Mouse (Mus musculus): ENCODE measurements around the gene Rpl9-ps6. TPM values are rescaled to one million over a fixed set of nuclear protein-coding genes. Genes with fewer than 3 reads are reported as not detected.

Gene Rpl9-ps6
- polyA plus RNA-seq (2015; fragmentation: Nextera tagmentation; extraction: Ambion mirVana), result 49.6 and 63.2 TPM in 2 replicates

GRCm38 (mm10) chr19:32466478-32466877, at the start of gene Rpl9-ps6:
TSS of gene Rpl9-ps6 (minus strand) at chr19:32466578.
- H3K9me3 ChIP-seq (replicated peaks), result no peaks in the 10 kb centered on the region
- H3K27ac ChIP-seq (replicated peaks), result no peak within 1 kb of the TSS
- no peak within 1 kb of the TSS for H3K4me2 ChIP-seq
- WGBS, result 77% methylated on average over 6 of the region's 6 CpGs
- no peaks in the 10 kb centered on the region for H3K27me3 ChIP-seq (replicated peaks)
- H3K36me3 ChIP-seq, result no peaks in the 10 kb centered on the region
- no peak within 1 kb of the TSS for H3K4me3 ChIP-seq (replicated peaks)
- no peak for ATAC-seq (ENCODE audit: low FRiP score)
- H3K4me1 ChIP-seq, result peaks cover 2% of the 10 kb centered on the region; the same call in 1 of the 2 replicates
- H3K9ac ChIP-seq (replicated peaks), result no peak within 1 kb of the TSS

- Histone ChIP-seq H3K9ac (replicated peaks) (no peak overlapping the region), H3K27ac (replicated peaks) (no peak overlapping the region), H3K4me2 (no peak overlapping the region), H3K4me1 (no peaks in the 10 kb centered on the region), H3K9me3 (replicated peaks) (no peaks in the 10 kb centered on the region), H3K27me3 (replicated peaks) (no peaks in the 10 kb centered on the region), H3K36me3 (peaks cover 65% of the 10 kb centered on the region), H3K4me3 (replicated peaks) (no peak overlapping the region)
- WGBS, result 37% methylated on average over 1 of the region's 1 CpGs
- no peak for ATAC-seq (ENCODE audit: low FRiP score)
These were observed 46.1 kb upstream of the Rpl9-ps6 start for GRCm38 (mm10) chr19:32512518-32512917.

GRCm38 (mm10) chr19:32510962-32511361, 44.6 kb upstream of the Rpl9-ps6 start:
- H3K4me2 ChIP-seq, result no peak overlapping the region
- H3K4me1 ChIP-seq, result no peaks in the 10 kb centered on the region
- no peak overlapping the region for H3K4me3 ChIP-seq (replicated peaks)
- no peak overlapping the region for H3K27ac ChIP-seq (replicated peaks)
- 96% methylated on average over 6 of the region's 6 CpGs for WGBS
- H3K9me3 ChIP-seq (replicated peaks), result no peaks in the 10 kb centered on the region
- peaks cover 58% of the 10 kb centered on the region for H3K36me3 ChIP-seq
- no peak for ATAC-seq (ENCODE audit: low FRiP score)
- no peak overlapping the region for H3K9ac ChIP-seq (replicated peaks)
- no peaks in the 10 kb centered on the region for H3K27me3 ChIP-seq (replicated peaks)

- H3K9me3 ChIP-seq (replicated peaks), result no peaks in the 10 kb centered on the region
- WGBS, result 90% methylated on average over 3 of the region's 3 CpGs
- no peak for ATAC-seq (ENCODE audit: low FRiP score)
- H3K9ac ChIP-seq (replicated peaks), result no peak overlapping the region
- no peak overlapping the region for H3K27ac ChIP-seq (replicated peaks)
- H3K4me2 ChIP-seq, result no peak overlapping the region
- no peaks in the 10 kb centered on the region for H3K4me1 ChIP-seq
- no peaks in the 10 kb centered on the region for H3K27me3 ChIP-seq (replicated peaks)
- H3K4me3 ChIP-seq (replicated peaks), result no peak overlapping the region
- H3K36me3 ChIP-seq, result peaks cover 52% of the 10 kb centered on the region
These were observed 43.9 kb upstream of the Rpl9-ps6 start for GRCm38 (mm10) chr19:32510267-32510666.

- H3K4me2 ChIP-seq, result no peak overlapping the region
- WGBS, result 93% methylated on average over 9 of the region's 9 CpGs
These were observed 41.1 kb upstream of the Rpl9-ps6 start for GRCm38 (mm10) chr19:32507526-32507925.

GRCm38 (mm10) chr19:32507100-32507499, 40.7 kb upstream of the Rpl9-ps6 start:
- 89% methylated on average over 6 of the region's 6 CpGs for WGBS
- no peak overlapping the region for H3K4me2 ChIP-seq
- no peaks in the 10 kb centered on the region for H3K9me3 ChIP-seq (replicated peaks)
- no peak overlapping the region for H3K9ac ChIP-seq (replicated peaks)
- peaks cover 25% of the 10 kb centered on the region for H3K36me3 ChIP-seq
- no peak overlapping the region for H3K27ac ChIP-seq (replicated peaks)
- no peaks in the 10 kb centered on the region for H3K4me1 ChIP-seq
- H3K4me3 ChIP-seq (replicated peaks), result no peak overlapping the region
- H3K27me3 ChIP-seq (replicated peaks), result no peaks in the 10 kb centered on the region
- ATAC-seq (ENCODE audit: low FRiP score), result no peak

More at GRCm38 (mm10) chr19:32507526-32507925, 41.1 kb upstream of the Rpl9-ps6 start:
- Histone ChIP-seq H3K36me3 (peaks cover 28% of the 10 kb centered on the region), H3K27ac (replicated peaks) (no peak overlapping the region), H3K9me3 (replicated peaks) (no peaks in the 10 kb centered on the region), H3K4me1 (no peaks in the 10 kb centered on the region), H3K9ac (replicated peaks) (no peak overlapping the region), H3K27me3 (replicated peaks) (no peaks in the 10 kb centered on the region), H3K4me3 (replicated peaks) (no peak overlapping the region)
- ATAC-seq (ENCODE audit: low FRiP score), result no peak; the same call in 1 of the 2 replicates

- WGBS, result 95% methylated on average over 5 of the region's 5 CpGs
- Histone ChIP-seq H3K9me3 (replicated peaks) (no peaks in the 10 kb centered on the region), H3K27me3 (replicated peaks) (no peaks in the 10 kb centered on the region), H3K4me2 (no peak overlapping the region), H3K27ac (replicated peaks) (no peak overlapping the region), H3K4me3 (replicated peaks) (no peak overlapping the region), H3K4me1 (no peaks in the 10 kb centered on the region), H3K36me3 (peaks cover 22% of the 10 kb centered on the region), H3K9ac (replicated peaks) (no peak overlapping the region)
- ATAC-seq (ENCODE audit: low FRiP score), result no peak
These were observed 40.1 kb upstream of the Rpl9-ps6 start for GRCm38 (mm10) chr19:32506514-32506913.

- peaks cover 19% of the 10 kb centered on the region for H3K36me3 ChIP-seq
- H3K4me2 ChIP-seq, result no peak overlapping the region
- H3K9me3 ChIP-seq (replicated peaks), result no peaks in the 10 kb centered on the region
- H3K9ac ChIP-seq (replicated peaks), result no peak overlapping the region
- no peak overlapping the region for H3K27ac ChIP-seq (replicated peaks)
- WGBS, result 90% methylated on average over 8 of the region's 8 CpGs
- no peaks in the 10 kb centered on the region for H3K4me1 ChIP-seq
- H3K4me3 ChIP-seq (replicated peaks), result no peak overlapping the region
- no peak for ATAC-seq (ENCODE audit: low FRiP score)
- H3K27me3 ChIP-seq (replicated peaks), result no peaks in the 10 kb centered on the region
These were observed 39.7 kb upstream of the Rpl9-ps6 start for GRCm38 (mm10) chr19:32506081-32506480.

- no peak overlapping the region for H3K4me3 ChIP-seq (replicated peaks)
- H3K4me1 ChIP-seq, result no peaks in the 10 kb centered on the region
- no peaks in the 10 kb centered on the region for H3K9me3 ChIP-seq (replicated peaks)
- H3K27me3 ChIP-seq (replicated peaks), result no peaks in the 10 kb centered on the region
- no peak overlapping the region for H3K9ac ChIP-seq (replicated peaks)
- WGBS, result 86% methylated on average over 6 of the region's 6 CpGs
- H3K4me2 ChIP-seq, result no peak overlapping the region
- ATAC-seq (ENCODE audit: low FRiP score), result no peak; the same call in 1 of the 2 replicates
- peaks cover 13% of the 10 kb centered on the region; the same call in 1 of the 2 replicates for H3K36me3 ChIP-seq
- no peak overlapping the region for H3K27ac ChIP-seq (replicated peaks)
These were observed 35.0 kb upstream of the Rpl9-ps6 start for GRCm38 (mm10) chr19:32501414-32501813.

- Histone ChIP-seq H3K9me3 (replicated peaks) (no peaks in the 10 kb centered on the region), H3K4me1 (no peaks in the 10 kb centered on the region), H3K4me3 (replicated peaks) (no peak overlapping the region), H3K27me3 (replicated peaks) (no peaks in the 10 kb centered on the region), H3K27ac (replicated peaks) (no peak overlapping the region), H3K4me2 (no peak overlapping the region), H3K36me3 (peaks cover 16% of the 10 kb centered on the region), H3K9ac (replicated peaks) (no peak overlapping the region)
- ATAC-seq (ENCODE audit: low FRiP score), result no peak
- 98% methylated on average over 5 of the region's 5 CpGs for WGBS
These were observed 31.6 kb upstream of the Rpl9-ps6 start for GRCm38 (mm10) chr19:32498002-32498401.

GRCm38 (mm10) chr19:32497411-32497810, 31.0 kb upstream of the Rpl9-ps6 start:
- peaks cover 18% of the 10 kb centered on the region for H3K36me3 ChIP-seq
- no peaks in the 10 kb centered on the region for H3K4me1 ChIP-seq
- no peak overlapping the region for H3K27ac ChIP-seq (replicated peaks)
- H3K4me3 ChIP-seq (replicated peaks), result no peak overlapping the region
- ATAC-seq (ENCODE audit: low FRiP score), result no peak
- H3K27me3 ChIP-seq (replicated peaks), result no peaks in the 10 kb centered on the region
- H3K9me3 ChIP-seq (replicated peaks), result no peaks in the 10 kb centered on the region
- no peak overlapping the region for H3K4me2 ChIP-seq
- WGBS, result 90% methylated on average over 6 of the region's 6 CpGs
- no peak overlapping the region for H3K9ac ChIP-seq (replicated peaks)

- no peaks in the 10 kb centered on the region for H3K27me3 ChIP-seq (replicated peaks)
- no peak; the same call in 1 of the 2 replicates for ATAC-seq (ENCODE audit: low FRiP score)
- H3K36me3 ChIP-seq, result peaks cover 22% of the 10 kb centered on the region
- no peak overlapping the region for H3K9ac ChIP-seq (replicated peaks)
- no peaks in the 10 kb centered on the region for H3K4me1 ChIP-seq
- H3K9me3 ChIP-seq (replicated peaks), result no peaks in the 10 kb centered on the region
- no peak overlapping the region for H3K4me3 ChIP-seq (replicated peaks)
- no peak overlapping the region for H3K27ac ChIP-seq (replicated peaks)
- H3K4me2 ChIP-seq, result no peak overlapping the region
- 89% methylated on average over 11 of the region's 11 CpGs for whole genome bisulfite sequencing
These were observed 28.7 kb upstream of the Rpl9-ps6 start for GRCm38 (mm10) chr19:32495034-32495433.
